Mouse (Mus musculus) G1E (cell line): Measurements from ENCODE around the gene Tmem38b. TPM values are rescaled to one million over a fixed set of nuclear protein-coding genes. Genes with fewer than 3 reads are reported as not detected.
A peak's percentile ranks its signal among the peaks of the same experiment; 100 is the strongest.

Source experiments
- ATAC-seq: 2 replicates; pipeline ENCODE4 v1.8.0; 2016; ENCODE audit warnings: mild to moderate bottlenecking; ENCODE audit not compliant: insufficient number of reproducible peaks, poor library complexity, low FRiP score, severe bottlenecking; ENCODE audit errors: extremely low read depth
- DNase-seq: peaks from one replicate; pipeline ENCODE4 v3.0.0; 2012; ENCODE audit warnings: low spot score
- H3K27me3 ChIP-seq: 2 replicates; pipeline ENCODE4 v1.6.1; 2012; ENCODE audit warnings: mild to moderate bottlenecking, low read length, inconsistent platforms; ENCODE audit not compliant: insufficient read depth
- H3K36me3 ChIP-seq: replicated peaks from 2 replicates; pipeline ENCODE3; 2012; ENCODE audit warnings: mild to moderate bottlenecking, inconsistent platforms
- H3K4me1 ChIP-seq: 2 replicates; pipeline ENCODE4 v1.6.1; 2012; ENCODE audit warnings: low read depth, low read length, inconsistent platforms, mixed read lengths; ENCODE audit not compliant: insufficient read depth
- H3K4me3 ChIP-seq: 2 replicates; pipeline ENCODE4 v1.5.1; 2012; ENCODE audit warnings: low read depth, mild to moderate bottlenecking, inconsistent platforms, low read length, moderate library complexity, mixed read lengths
- H3K9me3 ChIP-seq: replicated peaks from 2 replicates; pipeline ENCODE4 v1.6.1; 2012; ENCODE audit warnings: inconsistent platforms
- CTCF ChIP-seq: IDR thresholded peaks from 2 replicates; pipeline ENCODE4 v1.5.1; 2012; ENCODE audit warnings: low read depth, low read length, inconsistent platforms, mixed read lengths
- GATA1 ChIP-seq: IDR thresholded peaks from 2 replicates; pipeline ENCODE4 v1.6.1; 2012; ENCODE audit warnings: borderline replicate concordance, low read length, inconsistent platforms, mixed read lengths
- GATA2 ChIP-seq: IDR thresholded peaks from 2 replicates; pipeline ENCODE4 v1.6.1; 2012; ENCODE audit warnings: low read depth, low read length, inconsistent platforms, borderline replicate concordance
- POLR2AphosphoS5 ChIP-seq: IDR thresholded peaks from 2 replicates; pipeline ENCODE4 v1.6.1; 2012; ENCODE audit warnings: low read depth, low read length, inconsistent platforms; ENCODE audit not compliant: insufficient replicate concordance
- TAL1 ChIP-seq: conservative IDR thresholded peaks from 2 replicates; pipeline ENCODE4 v1.6.1; 2012; ENCODE audit warnings: low read depth, low read length, inconsistent platforms, mixed read lengths
- polyA plus RNA-seq: library from polyadenylated mRNA; stranded (reverse); fragments of >175 nt; gene quantifications from 2 replicates; pipeline ENCODE4 v1.2.3, GENCODE M21; 2012
- total RNA-seq, 2 experiments: library from RNA; stranded (forward) in 1 of 2; stranded (reverse) in 1 of 2; fragments of 200-1000 nt in 1 of 2; fragments of >200 nt in 1 of 2; fragmentation: Nextera tagmentation in 1 of 2; gene quantifications; 2 replicates each; pipeline ENCODE4 v1.2.3; 2014 to 2017

Tmem38b gene
- total and polyA plus RNA-seq, 3 experiments, result 5.6 to 21.3 (median 15.8) TPM

DNA sequence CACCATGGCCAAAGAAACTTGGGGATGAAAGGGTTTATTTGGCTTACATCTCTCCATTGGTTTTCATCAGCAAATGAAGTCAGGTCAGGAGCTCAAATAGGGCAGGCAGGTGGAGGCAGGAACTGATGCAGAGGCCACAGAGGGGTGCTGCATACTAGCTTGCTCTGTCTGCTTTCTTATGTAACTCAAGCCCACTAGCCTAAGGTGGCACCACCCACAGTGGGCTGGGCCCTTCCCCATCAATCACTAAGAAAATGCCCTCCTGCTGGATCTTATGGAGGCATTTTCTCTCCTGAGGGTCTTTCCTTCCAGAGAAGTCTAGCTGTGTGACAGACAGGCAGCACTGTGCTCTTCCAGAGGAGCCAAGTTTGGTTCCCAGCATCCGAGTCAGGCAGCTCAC is 27.5 kb downstream of the Tmem38b start:
- no peak overlapping the region for H3K4me3 ChIP-seq
- ATAC-seq, result no peak
- peaks cover 42% of the 10 kb centered on the region for H3K36me3 ChIP-seq
- TF ChIP-seq GATA1, result no peak
- TF ChIP-seq POLR2AphosphoS5, result no peak
- TF ChIP-seq CTCF, result no peak
- no peak for TF ChIP-seq GATA2
- TF ChIP-seq TAL1, result no peak
- no peak for DNase-seq
- H3K4me1 ChIP-seq, result peaks cover 5% of the 10 kb centered on the region; the same call in 1 of the 2 replicates
- H3K27me3 ChIP-seq, result no peaks in the 10 kb centered on the region
- no peaks in the 10 kb centered on the region for H3K9me3 ChIP-seq

GRCm38 (mm10) chr4:53859944-53860343 is 34.1 kb downstream of the Tmem38b start:
- no peaks in the 10 kb centered on the region for H3K9me3 ChIP-seq
- no peak for TF ChIP-seq CTCF
- no peak for TF ChIP-seq GATA1
- no peak for TF ChIP-seq TAL1
- TF ChIP-seq GATA2, result no peak
- TF ChIP-seq POLR2AphosphoS5, result no peak
- ATAC-seq (peak; percentile 88), DNase-seq (peak; percentile 32)
- H3K4me3 ChIP-seq, result no peak overlapping the region
- no peaks in the 10 kb centered on the region for H3K27me3 ChIP-seq
- H3K36me3 ChIP-seq, result peaks cover 30% of the 10 kb centered on the region
- H3K4me1 ChIP-seq, result peaks cover 4% of the 10 kb centered on the region

- Histone ChIP-seq H3K9me3 (no peaks in the 10 kb centered on the region), H3K36me3 (peaks cover 28% of the 10 kb centered on the region), H3K4me1 (peaks cover 4% of the 10 kb centered on the region), H3K27me3 (no peaks in the 10 kb centered on the region), H3K4me3 (no peak overlapping the region)
- TF ChIP-seq GATA1 (no peak), GATA2 (no peak), TAL1 (no peak), CTCF (no peak), POLR2AphosphoS5 (no peak)
- ATAC-seq, result no peak
- DNase-seq, result no peak
Measured at GRCm38 (mm10) chr4:53862101-53862500, 36.3 kb downstream of the Tmem38b start.

GRCm38 (mm10) chr4:53864098-53864820 is 38.4 kb downstream of the Tmem38b start:
- H3K9me3 ChIP-seq, result no peaks in the 10 kb centered on the region
- peaks cover 22% of the 10 kb centered on the region for H3K36me3 ChIP-seq
- H3K4me1 ChIP-seq, result peaks cover 4% of the 10 kb centered on the region
- ATAC-seq (no peak), DNase-seq (no peak)
- TF ChIP-seq CTCF (no peak), TAL1 (no peak), GATA1 (no peak), GATA2 (no peak), POLR2AphosphoS5 (no peak)
- no peaks in the 10 kb centered on the region for H3K27me3 ChIP-seq
- H3K4me3 ChIP-seq, result no peak overlapping the region

GRCm38 (mm10) chr4:53866459-53866858 is 40.6 kb downstream of the Tmem38b start:
- Histone ChIP-seq H3K4me1 (no peaks in the 10 kb centered on the region), H3K36me3 (peaks cover 14% of the 10 kb centered on the region), H3K4me3 (no peak overlapping the region), H3K27me3 (no peaks in the 10 kb centered on the region), H3K9me3 (no peaks in the 10 kb centered on the region)
- no peak for ATAC-seq
- DNase-seq, result no peak
- TF ChIP-seq GATA2 (no peak), TAL1 (no peak), GATA1 (no peak), POLR2AphosphoS5 (no peak), CTCF (no peak)

GRCm38 (mm10) chr4:53878542-53879417 is 52.9 kb downstream of the Tmem38b start:
- TF ChIP-seq TAL1 (no peak), GATA2 (no peak), CTCF (no peak), POLR2AphosphoS5 (no peak), GATA1 (no peak)
- no peak for ATAC-seq
- Histone ChIP-seq H3K36me3 (no peaks in the 10 kb centered on the region), H3K4me1 (no peaks in the 10 kb centered on the region), H3K9me3 (no peaks in the 10 kb centered on the region), H3K4me3 (no peak overlapping the region; the same call in 1 of the 2 replicates), H3K27me3 (peaks cover 3% of the 10 kb centered on the region; the same call in 1 of the 2 replicates)
- DNase-seq, result no peak
